Mouse (Mus musculus) mouse embryonic stem cell (cell line): ENCODE measurements at regions not wholly inside any gene's neighbourhood (a gene's known extent, or its start where the extent isn't known, plus 50 kb on each side); places are given as distances from the start of the nearest gene placed in this dataset.

Experiments
- in situ Hi-C, 2 experiments: fragments of 300-500 bp; cut with MboI; formaldehyde crosslinking; loops; 1 replicate in 1 of 2; 3 replicates in 1 of 2; pipeline ENCODE4 v1.14.3; 2019 to 2020; ENCODE audit warnings: low sequenced_read_pairs in 2 of 2, low pct_unique_long_range_greater_than_20kb in 1 of 2, mixed read lengths in 1 of 2; ENCODE audit not compliant: unreplicated experiment in 1 of 2

GRCm38 (mm10) chr1:76955031-76955430 lies 559.9 kb downstream of the Epha4 start:
- in situ Hi-C loops = no loop called here

- in situ Hi-C loops = no loop called here
Measured at GRCm38 (mm10) chr1:76957411-76957810, 557.5 kb downstream of the Epha4 start.

GRCm38 (mm10) chr1:76958706-76959105 lies 556.2 kb downstream of the Epha4 start:
- in situ Hi-C loops = no loop called here

GRCm38 (mm10) chr1:76972454-76972853 lies 542.4 kb downstream of the Epha4 start:
- in situ Hi-C loops = no loop called here

- in situ Hi-C loops = no loop called here
Measured at GRCm38 (mm10) chr1:76975077-76975945, 539.6 kb downstream of the Epha4 start.

- in situ Hi-C loops = no loop called here
Measured at GRCm38 (mm10) chr1:76980498-76981152, 534.3 kb downstream of the Epha4 start.

- in situ Hi-C loops = no loop called here
Measured at GRCm38 (mm10) chr1:76993776-76994175, 521.1 kb downstream of the Epha4 start.

GRCm38 (mm10) chr1:77008001-77008400 lies 506.9 kb downstream of the Epha4 start:
- in situ Hi-C loops = no loop called here

- in situ Hi-C loops = no loop called here
Measured at GRCm38 (mm10) chr1:77010608-77011214, 504.2 kb downstream of the Epha4 start.

- in situ Hi-C loops = no loop called here
Measured at GRCm38 (mm10) chr1:77027656-77028055, 487.2 kb downstream of the Epha4 start.

GRCm38 (mm10) chr1:77028216-77028615 lies 486.7 kb downstream of the Epha4 start:
- in situ Hi-C loops = no loop called here

- in situ Hi-C loops = no loop called here
Measured at GRCm38 (mm10) chr1:77029091-77029490, 485.8 kb downstream of the Epha4 start.

- in situ Hi-C loops = no loop called here
Measured at GRCm38 (mm10) chr1:77043749-77044564, 470.9 kb downstream of the Epha4 start.

- in situ Hi-C loops = no loop called here
Measured at GRCm38 (mm10) chr1:77048720-77049406, 466.0 kb downstream of the Epha4 start.

- in situ Hi-C loops = no loop called here
Measured at GRCm38 (mm10) chr1:77051239-77051638, 463.6 kb downstream of the Epha4 start.

- in situ Hi-C loops = no loop called here
Measured at GRCm38 (mm10) chr1:77053837-77054540, 460.9 kb downstream of the Epha4 start.

GRCm38 (mm10) chr1:77062468-77062867 lies 452.4 kb downstream of the Epha4 start:
- in situ Hi-C loops = no loop called here

- in situ Hi-C loops = no loop called here
Measured at GRCm38 (mm10) chr1:77073071-77073470, 441.8 kb downstream of the Epha4 start.
